Mouse (Mus musculus) cerebellum, adult 2 months (tissue): ENCODE data around the gene Cbl. TPM values are rescaled to one million over a fixed set of nuclear protein-coding genes. Genes with fewer than 3 reads are reported as not detected.
A peak's percentile ranks its signal among the peaks of the same experiment; 100 is the strongest.

ENCODE experiments used
- DNase-seq, 2 experiments: peaks; one replicate each; pipeline ENCODE4 v3.0.0; 2021
- H3K27ac ChIP-seq: fragments of 200-500 bp; 2 replicates; pipeline ENCODE4 v1.5.1; 2012; ENCODE audit warnings: low read length, control low read depth, inconsistent platforms; ENCODE audit not compliant: insufficient read depth
- H3K27me3 ChIP-seq: fragments of 200-500 bp; 2 replicates; pipeline ENCODE4 v1.6.1; 2012; ENCODE audit warnings: inconsistent platforms, mild to moderate bottlenecking, low read length, moderate library complexity; ENCODE audit not compliant: control insufficient read depth, insufficient read depth
- H3K4me1 ChIP-seq: fragments of 200-500 bp; 2 replicates; pipeline ENCODE4 v1.6.1; 2011; ENCODE audit warnings: low read length; ENCODE audit not compliant: control insufficient read depth, insufficient read depth
- H3K4me3 ChIP-seq: fragments of 200-500 bp; replicated peaks from 2 replicates; pipeline ENCODE3; 2011; ENCODE audit warnings: mild to moderate bottlenecking, low read depth, low read length, control low read depth; ENCODE audit not compliant: insufficient read depth
- CTCF ChIP-seq: fragments of 200-500 bp; IDR thresholded peaks from 2 replicates; pipeline ENCODE4 v1.5.1; 2011; ENCODE audit warnings: low read depth, mild to moderate bottlenecking, control low read depth, low read length, moderate library complexity, borderline replicate concordance; ENCODE audit not compliant: insufficient read depth
- POLR2A ChIP-seq: fragments of 200-500 bp; IDR thresholded peaks from 2 replicates; pipeline ENCODE4 v1.6.1; 2011; ENCODE audit warnings: low read length, control low read depth, borderline replicate concordance; ENCODE audit not compliant: insufficient read depth
- WGBS: fragments of 180-500 bp; shearing (Covaris S2); methylation state at CpG from one replicate; pipeline ENCODE4 v1.1.7; 2018; 5-methylcytosine and 5-hydroxymethylcytosine counted together
- polyA plus RNA-seq: library from polyadenylated mRNA; depleted of rRNA; stranded (reverse); fragments of >200 nt; gene quantifications from 2 replicates; pipeline ENCODE4 v1.2.3, GENCODE M21; 2012

Gene Cbl
- polyA plus RNA-seq, 1 experiment = 14.5 TPM

GRCm38 (mm10) chr9:44109360-44110095 lies 124.3 kb downstream of the Cbl start:
- H3K4me1 ChIP-seq = peaks cover 40% of the 10 kb centered on the region
- TF ChIP-seq POLR2A (no peak), CTCF (peak; percentile 81)
- 24% methylated on average over 9 of the region's 9 CpGs for WGBS

GRCm38 (mm10) chr9:44108269-44109055 lies 125.4 kb downstream of the Cbl start:
- H3K4me3 ChIP-seq = no peak overlapping the region
- TF ChIP-seq POLR2A (no peak), CTCF (no peak)
- H3K27me3 ChIP-seq = no peaks in the 10 kb centered on the region
- H3K27ac ChIP-seq = no peak overlapping the region
- peaks cover 40% of the 10 kb centered on the region for H3K4me1 ChIP-seq
- WGBS = 58% methylated on average over 31 of the region's 31 CpGs
- no peak for DNase-seq

More at GRCm38 (mm10) chr9:44109360-44110095, 124.3 kb downstream of the Cbl start:
- Histone ChIP-seq H3K27ac (no peak overlapping the region), H3K4me3 (no peak overlapping the region), H3K27me3 (no peaks in the 10 kb centered on the region)
- peak; percentile 73 to 84 for DNase-seq

- DNase-seq = no peak
- H3K27ac ChIP-seq = no peak overlapping the region
- no peak for TF ChIP-seq POLR2A
- peak; percentile 33; the same call in 1 of the 2 replicates for TF ChIP-seq CTCF
- H3K27me3 ChIP-seq = no peaks in the 10 kb centered on the region
- WGBS = 33% methylated on average over 25 of the region's 25 CpGs
- H3K4me1 ChIP-seq = peaks cover 40% of the 10 kb centered on the region
- H3K4me3 ChIP-seq = no peak overlapping the region
Measured at GRCm38 (mm10) chr9:44107557-44108179, 126.2 kb downstream of the Cbl start.

- Histone ChIP-seq H3K27ac (no peak within 1 kb of the TSS), H3K4me3 (no peak within 1 kb of the TSS), H3K27me3 (no peaks in the 10 kb centered on the region), H3K4me1 (peaks cover 40% of the 10 kb centered on the region)
- TF ChIP-seq POLR2A (no peak), CTCF (no peak)
- WGBS = 9% methylated on average over 8 of the region's 8 CpGs
- peak; percentile 61 to 68 for DNase-seq
Measured at GRCm38 (mm10) chr9:44107110-44107509, 126.7 kb downstream of the Cbl start, which contains the start of gene C1qtnf5. C1qtnf5 (plus strand) TSS chr9:44107245.

GRCm38 (mm10) chr9:44106596-44106995 lies 127.3 kb downstream of the Cbl start:
- H3K27me3 ChIP-seq = no peaks in the 10 kb centered on the region
- WGBS = 20% methylated on average over 4 of the region's 4 CpGs
- peaks cover 40% of the 10 kb centered on the region for H3K4me1 ChIP-seq

GRCm38 (mm10) chr9:44106182-44106581 lies 127.7 kb downstream of the Cbl start:
- Histone ChIP-seq H3K27me3 (no peaks in the 10 kb centered on the region), H3K4me1 (peaks cover 40% of the 10 kb centered on the region), H3K4me3 (no peak overlapping the region), H3K27ac (no peak overlapping the region)
- 29% methylated on average over 7 of the region's 7 CpGs for WGBS
- no peak for DNase-seq
- TF ChIP-seq POLR2A = no peak
- no peak for TF ChIP-seq CTCF

More at GRCm38 (mm10) chr9:44106596-44106995, 127.3 kb downstream of the Cbl start:
- Histone ChIP-seq H3K4me3 (no peak overlapping the region), H3K27ac (no peak overlapping the region)
- no peak for TF ChIP-seq POLR2A
- no peak for TF ChIP-seq CTCF
- no peak for DNase-seq

- DNase-seq = no peak
- 81% methylated on average over 10 of the region's 10 CpGs for WGBS
- Histone ChIP-seq H3K27me3 (no peaks in the 10 kb centered on the region), H3K27ac (no peak overlapping the region), H3K4me3 (no peak overlapping the region), H3K4me1 (peaks cover 40% of the 10 kb centered on the region)
- TF ChIP-seq POLR2A = no peak
- TF ChIP-seq CTCF = no peak
Measured at GRCm38 (mm10) chr9:44105781-44106180, 128.1 kb downstream of the Cbl start.

GRCm38 (mm10) chr9:44104881-44105280 lies 129.0 kb downstream of the Cbl start:
- 65% methylated on average over 7 of the region's 7 CpGs for WGBS
- peaks cover 40% of the 10 kb centered on the region for H3K4me1 ChIP-seq
- no peak for TF ChIP-seq CTCF
- no peak for TF ChIP-seq POLR2A
- no peaks in the 10 kb centered on the region for H3K27me3 ChIP-seq
- DNase-seq = no peak
- no peak overlapping the region for H3K4me3 ChIP-seq
- H3K27ac ChIP-seq = no peak overlapping the region
